ENCODE assay signal across 8 mouse cellular contexts in the genomic region with DNA sequence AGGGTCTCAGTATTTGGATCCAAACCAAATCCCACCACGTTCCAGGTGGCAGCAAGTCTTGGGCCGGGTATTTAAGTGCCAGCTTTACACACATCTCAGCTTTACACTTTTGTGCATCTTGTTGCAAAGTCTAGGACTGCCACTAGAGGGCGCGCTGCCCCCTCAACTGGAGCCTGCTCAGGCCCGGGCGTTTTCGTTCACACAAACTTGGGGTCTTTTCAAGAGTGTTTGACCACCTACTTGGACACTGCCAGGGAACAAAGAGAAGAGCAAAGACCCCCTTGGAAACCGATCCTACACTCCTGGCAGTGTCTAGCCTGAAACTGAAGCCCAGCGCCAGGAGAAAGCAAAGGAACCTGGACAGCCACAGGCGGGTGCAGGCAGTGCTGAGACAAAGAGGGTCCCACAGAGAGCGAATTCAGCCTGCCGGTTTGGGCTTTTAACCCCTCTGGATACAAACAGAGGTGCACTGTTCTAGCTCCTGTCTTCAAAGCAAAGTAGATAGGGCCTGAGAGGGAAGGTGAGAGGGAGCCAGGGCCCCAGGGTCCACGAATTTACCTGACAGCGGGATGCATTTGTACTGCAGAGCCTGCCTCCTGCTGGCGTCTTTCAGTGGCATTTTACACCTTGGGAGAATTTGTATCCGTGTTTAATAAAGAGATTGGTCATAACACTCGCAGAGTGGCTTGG. TPM values are rescaled to one million over a fixed set of nuclear protein-coding genes. Genes with fewer than 3 reads are reported as not detected.
A peak's percentile ranks its signal among the peaks of the same experiment; 100 is the strongest.
DNase-seq lines count a peak whose midpoint lies in the region; ATAC-seq lines count a peak whose summit lies in the region.

No protein-coding gene starts in this region.

- peaks cover 15% of the 10 kb centered on the region for H3K4me1 ChIP-seq in embryonic facial prominence, embryonic 12.5 days
- peaks cover 6 to 8% of the 10 kb centered on the region in 2 experiments; a peak in 2 of 4 replicates for H3K4me1 ChIP-seq in heart, embryonic 14.5 days (ENCODE audit: control insufficient read depth in 2 of 2, insufficient read depth in 2 of 2, low read length in 2 of 2)
- peaks cover 29% of the 10 kb centered on the region for H3K4me1 ChIP-seq in liver, embryonic 13.5 days (replicated peaks)
- H3K4me1 ChIP-seq in stomach, embryonic 15.5 days, result peaks cover 19% of the 10 kb centered on the region; the same call in 1 of the 2 replicates

- peak overlapping the region; percentile 31 for H3K4me3 ChIP-seq in embryonic facial prominence, embryonic 12.5 days
- H3K4me3 ChIP-seq in heart, embryonic 14.5 days (ENCODE audit: control insufficient read depth in 1 of 2, insufficient read depth in 1 of 2, low read depth in 1 of 2, low read length in 2 of 2), result peak overlapping the region; percentile 51 to 57
- H3K4me3 ChIP-seq in liver, embryonic 13.5 days (replicated peaks), result peak overlapping the region; percentile 35
- peak overlapping the region; percentile 38 for H3K4me3 ChIP-seq in stomach, embryonic 15.5 days (replicated peaks)

- 4% methylated on average over 17 of the region's 17 CpGs for WGBS in embryonic facial prominence, embryonic 12.5 days
- 3% methylated on average over 17 of the region's 17 CpGs for WGBS in heart, embryonic 14.5 days
- 5% methylated on average over 17 of the region's 17 CpGs for whole genome bisulfite sequencing in liver, embryonic 13.5 days (ENCODE audit: insufficient replicate concordance)
- 3% methylated on average over 17 of the region's 17 CpGs for WGBS in stomach, embryonic 15.5 days

- peak overlapping the region; percentile 81 for H3K27ac ChIP-seq in embryonic facial prominence, embryonic 12.5 days
- H3K27ac ChIP-seq in heart, embryonic 14.5 days (replicated peaks in 1 of 2; ENCODE audit: control insufficient read depth in 1 of 2, insufficient read depth in 1 of 2, low read depth in 2 of 2, low read length in 2 of 2), result no peak overlapping the region
- H3K27ac ChIP-seq in liver, embryonic 13.5 days, result no peak overlapping the region
- H3K27ac ChIP-seq in stomach, embryonic 15.5 days, result 0 out of 2 replicates have a peak overlapping the region, but pooled peaks have one; percentile 21

- no peaks in the 10 kb centered on the region for H3K9me3 ChIP-seq in embryonic facial prominence, embryonic 12.5 days
- no peaks in the 10 kb centered on the region for H3K9me3 ChIP-seq in heart, embryonic 14.5 days (ENCODE audit: control insufficient read depth, low read length)
- 0 out of 2 replicates have a peak, but pooled peaks cover under 1% of the 10 kb centered on the region for H3K9me3 ChIP-seq in liver, embryonic 13.5 days (replicated peaks)
- H3K9me3 ChIP-seq in stomach, embryonic 15.5 days, result no peaks in the 10 kb centered on the region

- H3K36me3 ChIP-seq in embryonic facial prominence, embryonic 12.5 days, result no peaks in the 10 kb centered on the region
- no peaks in the 10 kb centered on the region for H3K36me3 ChIP-seq in heart, embryonic 14.5 days (ENCODE audit: control insufficient read depth, insufficient read depth, low read length)
- H3K36me3 ChIP-seq in liver, embryonic 13.5 days, result peaks cover 15% of the 10 kb centered on the region; the same call in 1 of the 2 replicates
- no peaks in the 10 kb centered on the region for H3K36me3 ChIP-seq in stomach, embryonic 15.5 days

- peak; percentile 62 for DNase-seq in A20 (ENCODE audit: low read depth, low spot score)
- DNase-seq in adrenal gland, postnatal 36 days, result peak; percentile 83 to 85
- peak; percentile 82 for DNase-seq in kidney, postnatal 14 days
- DNase-seq in liver, embryonic 13.5 days, result peak; percentile 41
- peak; percentile 95 for DNase-seq in neural tube, embryonic 10.5 days (ENCODE audit: extremely low spot score, low spot score)

- peak; percentile 32; the same call in 1 of the 2 replicates for ATAC-seq in embryonic facial prominence, embryonic 12.5 days (ENCODE audit: insufficient number of reproducible peaks, insufficient read depth, low FRiP score, low TSS enrichment)
- ATAC-seq in heart, embryonic 14.5 days (ENCODE audit: insufficient number of reproducible peaks, insufficient read depth, low FRiP score, low read depth), result 0 out of 2 replicates have a peak, but pooled peaks have one; percentile 32
- no peak for ATAC-seq in liver, embryonic 13.5 days (ENCODE audit: low read depth)
- ATAC-seq in stomach, embryonic 15.5 days (ENCODE audit: insufficient read depth, low FRiP score, low read depth), result no peak

- H3K27me3 ChIP-seq in embryonic facial prominence, embryonic 12.5 days, result peaks cover 7% of the 10 kb centered on the region; the same call in 1 of the 2 replicates
- H3K27me3 ChIP-seq in heart, embryonic 14.5 days (ENCODE audit: control insufficient read depth, insufficient read depth, low read length), result peaks cover 11% of the 10 kb centered on the region; the same call in 1 of the 2 replicates
- H3K27me3 ChIP-seq in liver, embryonic 13.5 days, result peaks cover 19% of the 10 kb centered on the region
- no peaks in the 10 kb centered on the region for H3K27me3 ChIP-seq in stomach, embryonic 15.5 days (replicated peaks)

- H3K9ac ChIP-seq in embryonic facial prominence, embryonic 12.5 days, result peak overlapping the region; percentile 55
- peak overlapping the region; percentile 79 for H3K9ac ChIP-seq in heart, embryonic 14.5 days (ENCODE audit: low read length)
- H3K9ac ChIP-seq in liver, embryonic 13.5 days, result peak overlapping the region; percentile 31
- 0 out of 2 replicates have a peak overlapping the region, but pooled peaks have one; percentile 42 for H3K9ac ChIP-seq in stomach, embryonic 15.5 days

- peak overlapping the region; percentile 51 for H3K4me2 ChIP-seq in embryonic facial prominence, embryonic 12.5 days (replicated peaks)
- H3K4me2 ChIP-seq in heart, embryonic 14.5 days (ENCODE audit: low read length), result peak overlapping the region; percentile 85
- peak overlapping the region; percentile 60 for H3K4me2 ChIP-seq in liver, embryonic 13.5 days
- peak overlapping the region; percentile 63 for H3K4me2 ChIP-seq in stomach, embryonic 15.5 days

RNA-seq across cellular contexts. Expression of a gene that starts 36.3 kb away (rescaled TPM):
- total RNA-seq in adrenal gland, postnatal 36 days (2021), result 10 to 100 TPM in 1 of 2 experiments, 1 to 10 TPM in 1; 4.8 to 15.3 TPM
- 22.7 and 24.5 TPM in 2 replicates for polyA plus RNA-seq in embryonic facial prominence, embryonic 12.5 days (2016; fragmentation: Nextera tagmentation; extraction: Ambion mirVana)
- 7.7 and 9.0 TPM in 2 replicates for polyA plus RNA-seq in heart, embryonic 14.5 days (2014; fragmentation: Nextera tagmentation; extraction: Ambion mirVana)
- polyA plus RNA-seq in liver, embryonic 13.5 days (2015; fragmentation: Nextera tagmentation; extraction: Ambion mirVana), result 56.7 and 61.3 TPM in 2 replicates
- polyA plus RNA-seq in stomach, embryonic 15.5 days (2015; fragmentation: Nextera tagmentation; extraction: Ambion mirVana), result 62.6 and 85.6 TPM in 2 replicates

Comparison
In these comparisons a context has a peak if more than half of its experiments do, and no peak if none do; other contexts are left out.
1. DNase-seq: peak in every context shown above with its lines; median percentile 95 in neural tube, embryonic 10.5 days; 84 in adrenal gland, postnatal 36 days; 82 in kidney, postnatal 14 days; 62 in A20; 41 in liver, embryonic 13.5 days.
2. ATAC-seq: peak in embryonic facial prominence, embryonic 12.5 days (single experiment) and heart, embryonic 14.5 days (single experiment); none in liver, embryonic 13.5 days (single experiment) and stomach, embryonic 15.5 days (single experiment).
3. H3K27ac ChIP-seq: peak in embryonic facial prominence, embryonic 12.5 days (single experiment) and stomach, embryonic 15.5 days (single experiment); none in heart, embryonic 14.5 days (0 of 2) and liver, embryonic 13.5 days (single experiment).
4. Peak in every context shown above with its lines, with median percentiles within 50 percentile points of each other: H3K4me2 ChIP-seq, H3K4me3 ChIP-seq and H3K9ac ChIP-seq.